25 mouse cellular contexts compared by ENCODE assay signal in the genomic region with DNA sequence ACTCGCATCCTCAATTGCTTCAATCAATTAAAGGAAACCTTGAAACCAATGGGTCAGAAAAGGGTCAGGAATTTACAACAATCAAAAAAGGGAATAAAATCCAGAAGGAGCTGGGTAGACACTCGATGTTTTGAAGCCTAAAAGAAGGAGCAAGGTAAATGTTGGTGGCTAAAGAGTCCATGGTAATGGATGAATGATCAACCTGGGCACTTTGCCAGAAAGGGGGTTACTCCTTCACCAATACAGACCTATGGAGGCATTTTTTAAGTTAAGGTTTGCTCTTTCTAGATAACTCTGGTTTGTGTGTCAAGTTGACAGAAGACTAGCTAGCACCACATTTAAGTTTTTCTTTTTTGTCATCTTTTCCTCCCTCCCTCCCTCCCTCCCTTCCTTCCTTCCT. TPM values are rescaled to one million over a fixed set of nuclear protein-coding genes. Genes with fewer than 3 reads are reported as not detected.
A peak's percentile ranks its signal among the peaks of the same experiment; 100 is the strongest.
DNase-seq lines count a peak whose midpoint lies in the region; ATAC-seq and TF ChIP-seq lines count a peak whose summit lies in the region.
"Had no signal": no experiment of that assay in that cellular context is flagged by ENCODE, and none has a peak within 500 bp of the region (broad histone marks: within the 10 kb centered on the region; RNA-seq: fewer than 3 reads in every experiment).

No protein-coding gene starts in this region.

- no peak for TF ChIP-seq CTCF in kidney, postnatal 0 days (IDR thresholded peaks at IDR 0.05; ENCODE audit: low read depth)

- 0 out of 2 replicates have a peak, but pooled peaks have one; percentile 52 for ATAC-seq in kidney, embryonic 15.5 days (replicated peaks; ENCODE audit: low FRiP score)
- no peak for ATAC-seq in kidney, postnatal 0 days (replicated peaks; ENCODE audit: low FRiP score, low read depth)
- ATAC-seq: forebrain, embryonic 14.5 days had no signal

- no peak overlapping the region for H3K9ac ChIP-seq in kidney, embryonic 15.5 days
- no peak overlapping the region for H3K9ac ChIP-seq in kidney, postnatal 0 days (ENCODE audit: low read depth, low read length)
- H3K9ac ChIP-seq: embryonic facial prominence, embryonic 13.5 days; embryonic facial prominence, embryonic 15.5 days; forebrain, embryonic 12.5 days had no signal

- no peaks in the 10 kb centered on the region for H3K4me1 ChIP-seq in kidney, embryonic 15.5 days
- H3K4me1 ChIP-seq in kidney, postnatal 0 days (replicated peaks; ENCODE audit: insufficient read depth, low read length), result no peaks in the 10 kb centered on the region
- H3K4me1 ChIP-seq: embryonic facial prominence, embryonic 13.5 days; embryonic facial prominence, embryonic 15.5 days; forebrain, embryonic 10.5 days; forebrain, embryonic 12.5 days had no signal

- H3K9me3 ChIP-seq in kidney, embryonic 15.5 days (replicated peaks), result no peaks in the 10 kb centered on the region
- no peaks in the 10 kb centered on the region for H3K9me3 ChIP-seq in kidney, postnatal 0 days (replicated peaks; ENCODE audit: low read length)
- H3K9me3 ChIP-seq: embryonic facial prominence, embryonic 13.5 days; embryonic facial prominence, embryonic 15.5 days; forebrain, embryonic 10.5 days; forebrain, embryonic 12.5 days had no signal

- H3K4me2 ChIP-seq in kidney, embryonic 15.5 days, result no peak overlapping the region
- no peak overlapping the region for H3K4me2 ChIP-seq in kidney, postnatal 0 days (ENCODE audit: low read length)
- H3K4me2 ChIP-seq: embryonic facial prominence, embryonic 13.5 days; embryonic facial prominence, embryonic 15.5 days; forebrain, embryonic 12.5 days had no signal

- no peak overlapping the region for H3K4me3 ChIP-seq in kidney, embryonic 15.5 days (replicated peaks)
- H3K4me3 ChIP-seq in kidney, postnatal 0 days (replicated peaks; ENCODE audit: low read depth, low read length), result no peak overlapping the region
- H3K4me3 ChIP-seq: embryonic facial prominence, embryonic 13.5 days; embryonic facial prominence, embryonic 15.5 days; erythroblast, embryonic 14.5 days; forebrain, embryonic 10.5 days; forebrain, embryonic 12.5 days had no signal

- WGBS in kidney, embryonic 15.5 days, result 59% methylated on average over 2 of the region's 2 CpGs
- WGBS in kidney, postnatal 0 days, result 64% methylated on average over 2 of the region's 2 CpGs

- no peak for DNase-seq in kidney, adult 11 months
- peak; percentile 9 for DNase-seq in kidney, postnatal 0 days (ENCODE audit: low spot score)
- DNase-seq in kidney, adult 18-20 months, result no peak
- peak; percentile 4 for DNase-seq in kidney, postnatal 14 days
- DNase-seq in kidney, postnatal 36 days, result no peak
- DNase-seq: adrenal gland, adult 2 months; adrenal gland, postnatal 10 days; adrenal gland, postnatal 25 days; cerebellum, adult 11 months; cerebellum, adult 18-20 months; cerebellum, adult 8-10 months; cerebellum, adult 9-11 months; cerebellum, postnatal 14 days; cerebellum, postnatal 36 days; embryo, embryonic 11 days had no signal

- H3K36me3 ChIP-seq in kidney, embryonic 15.5 days, result no peaks in the 10 kb centered on the region
- H3K36me3 ChIP-seq in kidney, postnatal 0 days (ENCODE audit: insufficient read depth, low read length), result no peaks in the 10 kb centered on the region
- H3K36me3 ChIP-seq: embryonic facial prominence, embryonic 13.5 days; embryonic facial prominence, embryonic 15.5 days; forebrain, embryonic 10.5 days; forebrain, embryonic 12.5 days had no signal

- H3K27ac ChIP-seq in kidney, embryonic 15.5 days, result no peak overlapping the region
- H3K27ac ChIP-seq in kidney, postnatal 0 days, result no peak overlapping the region
- H3K27ac ChIP-seq: embryonic facial prominence, embryonic 13.5 days; embryonic facial prominence, embryonic 15.5 days; forebrain, embryonic 10.5 days; forebrain, embryonic 12.5 days had no signal

- H3K27me3 ChIP-seq in kidney, embryonic 15.5 days, result no peaks in the 10 kb centered on the region
- no peaks in the 10 kb centered on the region for H3K27me3 ChIP-seq in kidney, postnatal 0 days (ENCODE audit: insufficient read depth, low read length)
- H3K27me3 ChIP-seq: embryonic facial prominence, embryonic 13.5 days; embryonic facial prominence, embryonic 15.5 days; forebrain, embryonic 12.5 days had no signal

RNA-seq across cellular contexts. Expression of a gene that starts 15.3 kb away (rescaled TPM):
- polyA plus RNA-seq in kidney, embryonic 15.5 days (2015; fragmentation: Nextera tagmentation; extraction: Ambion mirVana), result not detected in 2 replicates
- not detected in 2 replicates for polyA plus RNA-seq in kidney, postnatal 0 days (2015; fragmentation: Nextera tagmentation; extraction: Ambion mirVana)
- polyA plus RNA-seq: adrenal gland, adult 2 months; brain, embryonic 14.5 days; C2C12; embryonic facial prominence, embryonic 11.5 days; embryonic facial prominence, embryonic 13.5 days; embryonic facial prominence, embryonic 15.5 days; erythroblast, embryonic 14.5 days; forebrain, embryonic 10.5 days; forebrain, embryonic 12.5 days; forebrain, embryonic 14.5 days had no signal

RNA-seq across cellular contexts. Expression of a gene that starts 30.0 kb away (rescaled TPM):
- not detected in 2 replicates for polyA plus RNA-seq in kidney, embryonic 15.5 days (2015; fragmentation: Nextera tagmentation; extraction: Ambion mirVana)
- polyA plus RNA-seq in kidney, postnatal 0 days (2015; fragmentation: Nextera tagmentation; extraction: Ambion mirVana), result not detected in 2 replicates
- polyA plus RNA-seq: adrenal gland, adult 2 months; C2C12; embryonic facial prominence, embryonic 11.5 days; embryonic facial prominence, embryonic 13.5 days; embryonic facial prominence, embryonic 15.5 days; erythroblast, embryonic 14.5 days; forebrain, embryonic 10.5 days; forebrain, embryonic 12.5 days; forebrain, embryonic 14.5 days had no signal

RNA-seq across cellular contexts. Expression of a gene that starts 40.1 kb away (rescaled TPM):
- polyA plus RNA-seq in kidney, embryonic 15.5 days (2015; fragmentation: Nextera tagmentation; extraction: Ambion mirVana), result not detected in 2 replicates
- polyA plus RNA-seq in kidney, postnatal 0 days (2015; fragmentation: Nextera tagmentation; extraction: Ambion mirVana), result 0.11 TPM in 1 of 2 replicates, not detected in the other
- polyA plus RNA-seq: adrenal gland, adult 2 months; brain, embryonic 14.5 days; C2C12; embryonic facial prominence, embryonic 11.5 days; embryonic facial prominence, embryonic 13.5 days; embryonic facial prominence, embryonic 15.5 days; erythroblast, embryonic 14.5 days; forebrain, embryonic 10.5 days; forebrain, embryonic 12.5 days; forebrain, embryonic 14.5 days had no signal

Comparison
In these comparisons a context has a peak if more than half of its experiments do, and no peak if none do; other contexts are left out.
1. DNase-seq: peak in kidney, postnatal 0 days (single experiment) and kidney, postnatal 14 days (single experiment); none in kidney, adult 11 months (single experiment), kidney, adult 18-20 months (single experiment) and kidney, postnatal 36 days (0 of 2).